Mouse (Mus musculus) ES-Bruce4 (cell line): ENCODE measurements around the gene Ppm1a. TPM values are rescaled to one million over a fixed set of nuclear protein-coding genes. Genes with fewer than 3 reads are reported as not detected.

ENCODE experiments used
- H3K27ac ChIP-seq: 2 replicates; pipeline ENCODE4 v1.5.1; 2012; ENCODE audit warnings: low read length, inconsistent platforms; ENCODE audit not compliant: insufficient read depth
- H3K27me3 ChIP-seq: 2 replicates; pipeline ENCODE4 v1.6.1; 2012; ENCODE audit warnings: mild to moderate bottlenecking, low read length, inconsistent platforms; ENCODE audit not compliant: control insufficient read depth, poor library complexity, insufficient read depth, severe bottlenecking
- H3K36me3 ChIP-seq: 2 replicates; pipeline ENCODE4 v1.6.1; 2012; ENCODE audit warnings: inconsistent platforms, mild to moderate bottlenecking, low read length, moderate library complexity; ENCODE audit not compliant: control insufficient read depth, poor library complexity, insufficient read depth, severe bottlenecking
- H3K4me1 ChIP-seq: one replicate; pipeline ENCODE4 v1.8.1; 2011; ENCODE audit warnings: low read length; ENCODE audit not compliant: control insufficient read depth, insufficient read depth
- H3K4me3 ChIP-seq: 2 replicates; pipeline ENCODE4 v1.5.1; 2011; ENCODE audit warnings: low read depth, mild to moderate bottlenecking, low read length
- H3K9ac ChIP-seq: 2 replicates; pipeline ENCODE4 v1.6.1; 2012; ENCODE audit warnings: low read depth, mild to moderate bottlenecking, inconsistent platforms; ENCODE audit not compliant: poor library complexity, severe bottlenecking
- H3K9me3 ChIP-seq: replicated peaks from 2 replicates; pipeline ENCODE4 v1.6.1; 2012; ENCODE audit warnings: mild to moderate bottlenecking, low read length, inconsistent platforms; ENCODE audit not compliant: control insufficient read depth, poor library complexity, insufficient read depth, severe bottlenecking
- CTCF ChIP-seq: IDR thresholded peaks from one replicate; pipeline ENCODE4 v1.8.1; 2011; ENCODE audit warnings: low read depth, low read length
- EP300 ChIP-seq: IDR thresholded peaks from 2 replicates; pipeline ENCODE4 v1.6.1; 2011; ENCODE audit warnings: low read depth, low read length; ENCODE audit not compliant: insufficient read depth
- POLR2A ChIP-seq: IDR thresholded peaks from one replicate; pipeline ENCODE4 v1.8.1; 2011; ENCODE audit warnings: low read length; ENCODE audit not compliant: insufficient read depth
- polyA plus RNA-seq: library from polyadenylated mRNA; stranded (reverse); fragments of >200 nt; gene quantifications from 2 replicates; pipeline ENCODE4 v1.2.4, GENCODE M21; 2011; ENCODE audit warnings: low read depth; ENCODE audit not compliant: missing spikeins, insufficient read depth, insufficient read length

Gene Ppm1a
- polyA plus RNA-seq, 1 experiment = 202 TPM

GRCm38 (mm10) chr12:72786551-72786950 lies 29.3 kb downstream of the Ppm1a start:
- Histone ChIP-seq H3K36me3 (peaks cover 36% of the 10 kb centered on the region), H3K4me3 (no peak overlapping the region), H3K27ac (no peak overlapping the region), H3K4me1 (peaks cover 2% of the 10 kb centered on the region), H3K27me3 (no peaks in the 10 kb centered on the region), H3K9ac (no peak overlapping the region), H3K9me3 (no peaks in the 10 kb centered on the region)
- TF ChIP-seq EP300 (no peak), CTCF (no peak), POLR2A (no peak)

GRCm38 (mm10) chr12:72786986-72787385 lies 29.7 kb downstream of the Ppm1a start:
- H3K36me3 ChIP-seq = peaks cover 36% of the 10 kb centered on the region
- H3K27ac ChIP-seq = no peak overlapping the region
- TF ChIP-seq EP300 (no peak), CTCF (no peak), POLR2A (no peak)
- H3K9me3 ChIP-seq = no peaks in the 10 kb centered on the region
- H3K27me3 ChIP-seq = no peaks in the 10 kb centered on the region
- no peak overlapping the region for H3K9ac ChIP-seq
- H3K4me3 ChIP-seq = no peak overlapping the region
- H3K4me1 ChIP-seq = peaks cover 2% of the 10 kb centered on the region

GRCm38 (mm10) chr12:72790538-72790937 lies 33.3 kb downstream of the Ppm1a start:
- no peaks in the 10 kb centered on the region for H3K27me3 ChIP-seq
- no peaks in the 10 kb centered on the region for H3K9me3 ChIP-seq
- no peak for TF ChIP-seq EP300
- no peak for TF ChIP-seq POLR2A
- no peak for TF ChIP-seq CTCF
- peaks cover 2% of the 10 kb centered on the region for H3K4me1 ChIP-seq
- H3K4me3 ChIP-seq = no peak overlapping the region
- no peak overlapping the region for H3K27ac ChIP-seq
- H3K9ac ChIP-seq = no peak overlapping the region
- H3K36me3 ChIP-seq = peaks cover 40% of the 10 kb centered on the region

- Histone ChIP-seq H3K27me3 (no peaks in the 10 kb centered on the region), H3K9ac (no peak overlapping the region), H3K4me1 (peaks cover 2% of the 10 kb centered on the region), H3K36me3 (peaks cover 27% of the 10 kb centered on the region), H3K27ac (no peak overlapping the region), H3K9me3 (no peaks in the 10 kb centered on the region), H3K4me3 (no peak overlapping the region)
- TF ChIP-seq CTCF = no peak
- no peak for TF ChIP-seq EP300
Observed at GRCm38 (mm10) chr12:72792320-72793091, 35.3 kb downstream of the Ppm1a start.

DNA sequence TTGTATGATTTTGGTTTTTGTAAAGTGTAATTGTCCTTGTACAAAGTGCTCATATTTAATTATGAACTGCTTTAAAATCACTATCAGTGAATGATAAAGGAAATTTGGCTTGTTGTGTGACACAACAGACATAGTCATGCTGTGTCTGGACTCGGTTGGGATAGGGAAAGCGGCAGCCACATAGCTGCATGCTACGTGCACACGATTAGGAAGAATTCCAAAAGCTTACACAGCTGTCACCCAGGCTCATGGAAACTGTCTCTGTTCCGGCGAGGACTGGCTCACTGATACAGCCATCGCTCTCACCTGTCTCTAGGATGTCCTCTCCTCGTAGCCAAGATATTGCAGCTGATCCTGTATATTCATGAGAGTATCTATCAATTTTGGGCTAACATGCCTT lies 36.7 kb downstream of the Ppm1a start:
- peaks cover 26% of the 10 kb centered on the region for H3K36me3 ChIP-seq

DNA sequence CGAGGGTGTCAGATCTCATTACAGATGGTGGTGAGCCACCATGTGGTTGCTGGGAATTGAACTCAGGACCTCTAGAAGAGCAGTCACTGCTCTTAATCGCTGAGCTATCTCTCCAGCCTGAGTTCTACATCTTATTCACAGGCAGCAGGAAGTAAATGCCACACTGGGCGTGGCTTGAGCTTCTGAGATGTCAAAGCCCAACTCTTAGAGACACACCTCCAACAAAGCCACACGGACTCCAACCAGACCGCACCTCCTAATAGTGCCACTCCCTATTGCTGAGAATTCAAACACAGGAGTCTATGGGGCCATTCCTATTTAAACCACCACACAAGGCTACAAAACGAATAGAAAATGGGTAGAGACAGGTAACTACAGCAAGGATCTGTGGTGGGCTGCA lies 52.5 kb downstream of the Ppm1a start:
- H3K4me3 ChIP-seq = no peak overlapping the region

More for the DNA sequence above, 36.7 kb downstream of the Ppm1a start:
- no peaks in the 10 kb centered on the region for H3K27me3 ChIP-seq
- H3K9ac ChIP-seq = no peak overlapping the region
- peaks cover 2% of the 10 kb centered on the region for H3K4me1 ChIP-seq
- TF ChIP-seq POLR2A = no peak
- no peak for TF ChIP-seq CTCF
- no peak for TF ChIP-seq EP300
- no peak overlapping the region for H3K4me3 ChIP-seq
- H3K27ac ChIP-seq = no peak overlapping the region
- no peaks in the 10 kb centered on the region for H3K9me3 ChIP-seq

More for the DNA sequence above, 52.5 kb downstream of the Ppm1a start:
- Histone ChIP-seq H3K9ac (no peak overlapping the region), H3K9me3 (no peaks in the 10 kb centered on the region), H3K4me1 (no peaks in the 10 kb centered on the region), H3K27me3 (no peaks in the 10 kb centered on the region), H3K36me3 (no peaks in the 10 kb centered on the region), H3K27ac (no peak overlapping the region)
- TF ChIP-seq EP300 (no peak), POLR2A (no peak), CTCF (no peak)
